Mouse (Mus musculus): ENCODE data around the gene Slfn4. TPM values are rescaled to one million over a fixed set of nuclear protein-coding genes. Genes with fewer than 3 reads are reported as not detected.
"Not testable (repeated sequence)": the region's sequence is repeated elsewhere in the genome, so short reads cannot be mapped to it uniquely, and the experiment has no call there.

Gene Slfn4
- total RNA-seq (2021): 0.22 and 0.30 TPM in 2 replicates
- long read RNA-seq, experiment 1: 0 reads
- long read RNA-seq, experiment 2: 0 reads

DNA sequence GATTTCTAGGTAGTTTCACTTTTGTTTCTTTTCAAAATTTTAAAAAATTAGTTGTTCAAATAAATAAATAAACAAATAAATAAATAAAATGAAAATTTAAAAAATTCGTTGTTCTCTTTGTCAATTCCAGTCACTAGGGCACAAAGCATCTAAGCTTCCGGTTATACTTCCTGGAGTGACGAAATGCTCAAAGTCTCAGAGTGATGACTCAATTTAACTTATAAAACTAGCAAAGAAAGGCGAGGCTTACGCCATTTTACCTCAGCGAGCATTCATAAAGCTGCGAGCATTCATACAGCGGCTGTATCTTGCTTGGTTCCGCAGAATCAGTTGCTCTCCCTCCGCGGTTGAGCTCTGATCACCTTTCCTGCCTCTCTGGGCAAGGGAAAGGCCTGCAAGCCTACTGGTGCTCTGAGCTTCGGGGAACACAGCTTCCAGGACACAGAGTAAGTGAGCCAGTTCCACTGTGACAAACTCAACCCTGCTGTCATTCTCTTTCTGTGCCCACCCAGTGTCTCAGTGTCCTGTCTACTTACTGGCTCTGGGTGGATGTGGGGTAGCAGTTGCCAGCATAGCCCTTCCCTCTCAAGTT is at the start of gene Slfn4:
TSS of gene Slfn4 (plus strand) at position 239 of the 592 bp plus-strand sequence.
- no peak for DNase-seq

DNA sequence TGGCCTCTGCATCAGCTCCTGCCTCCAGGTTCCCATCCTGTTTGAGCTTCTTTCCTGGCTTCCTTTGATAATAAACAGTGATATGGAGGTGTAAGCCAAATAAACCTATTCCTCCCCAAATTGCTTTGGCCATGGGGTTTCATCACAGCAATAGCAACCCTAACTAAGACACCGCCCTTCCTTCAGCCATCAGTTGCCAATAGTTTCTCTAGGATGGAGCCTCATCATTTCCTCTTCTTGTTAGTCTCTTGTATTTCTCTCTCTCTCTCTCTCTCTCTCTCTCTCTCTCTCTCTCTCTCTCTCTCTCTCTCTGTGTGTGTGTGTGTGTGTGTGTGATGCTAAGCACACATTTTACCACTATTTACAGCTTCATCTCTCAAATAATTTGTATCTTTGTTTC is 49.4 kb upstream of the Slfn4 start:
- not testable (repeated sequence) for DNase-seq

GRCm38 (mm10) chr11:83137253-83137652 is 37.7 kb upstream of the Slfn4 start:
- not testable (repeated sequence) for DNase-seq

DNA sequence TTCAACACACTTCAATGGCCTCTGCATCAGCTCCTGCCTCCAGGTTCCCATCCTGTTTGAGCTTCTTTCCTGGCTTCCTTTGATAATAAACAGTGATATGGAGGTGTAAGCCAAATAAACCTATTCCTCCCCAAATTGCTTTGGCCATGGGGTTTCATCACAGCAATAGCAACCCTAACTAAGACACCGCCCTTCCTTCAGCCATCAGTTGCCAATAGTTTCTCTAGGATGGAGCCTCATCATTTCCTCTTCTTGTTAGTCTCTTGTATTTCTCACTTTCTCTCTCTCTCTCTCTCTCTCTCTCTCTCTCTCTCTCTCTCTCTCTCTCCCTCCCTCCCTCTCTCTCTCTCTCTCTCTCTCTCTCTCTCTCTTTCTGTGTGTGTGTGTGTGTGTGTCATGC is 26.0 kb upstream of the Slfn4 start:
- not testable (repeated sequence) for DNase-seq

DNA sequence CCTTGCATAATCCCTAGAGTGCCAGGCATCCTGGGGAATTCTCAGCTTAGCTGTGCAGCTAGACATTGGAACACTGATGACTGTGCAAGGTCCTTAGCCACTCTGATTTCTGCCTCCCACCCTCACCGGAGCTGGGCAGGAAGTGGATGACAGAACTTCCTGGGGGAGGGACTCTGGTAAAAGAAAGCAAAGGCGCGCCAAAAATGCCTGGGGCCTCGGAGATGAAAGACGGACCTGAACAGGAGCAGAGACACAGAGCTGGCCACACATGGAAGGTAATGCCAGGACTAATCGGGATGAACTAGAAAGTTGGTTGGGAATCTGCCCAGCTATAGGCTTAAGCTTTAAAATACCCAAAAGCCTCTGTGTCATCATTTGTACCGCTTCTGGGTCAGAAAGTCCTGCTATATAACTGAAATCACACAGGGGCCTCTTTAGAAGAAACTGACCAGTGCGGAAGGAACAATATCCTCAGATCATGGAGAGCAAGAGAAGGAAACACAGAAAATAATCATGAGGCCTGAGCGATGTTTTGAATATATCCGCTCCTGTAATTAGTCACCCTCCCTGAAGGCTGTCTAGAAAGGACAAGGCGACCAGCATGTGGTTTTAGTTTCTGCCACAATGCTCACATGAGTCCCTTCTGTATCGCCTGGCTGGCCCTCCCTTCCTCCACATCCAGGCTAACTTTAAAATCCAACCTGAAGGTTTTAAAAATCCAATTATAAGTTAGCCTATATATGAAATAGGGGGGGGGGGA is 16.3 kb downstream of the Slfn4 start, which contains the start of gene Slfn3:
TSS of gene Slfn3 (plus strand) at position 197 of the 760 bp plus-strand sequence.
- peak; percentile 50 for DNase-seq

GRCm38 (mm10) chr11:83192001-83192400 is 17.0 kb downstream of the Slfn4 start:
- peak; percentile 7 for DNase-seq

DNA sequence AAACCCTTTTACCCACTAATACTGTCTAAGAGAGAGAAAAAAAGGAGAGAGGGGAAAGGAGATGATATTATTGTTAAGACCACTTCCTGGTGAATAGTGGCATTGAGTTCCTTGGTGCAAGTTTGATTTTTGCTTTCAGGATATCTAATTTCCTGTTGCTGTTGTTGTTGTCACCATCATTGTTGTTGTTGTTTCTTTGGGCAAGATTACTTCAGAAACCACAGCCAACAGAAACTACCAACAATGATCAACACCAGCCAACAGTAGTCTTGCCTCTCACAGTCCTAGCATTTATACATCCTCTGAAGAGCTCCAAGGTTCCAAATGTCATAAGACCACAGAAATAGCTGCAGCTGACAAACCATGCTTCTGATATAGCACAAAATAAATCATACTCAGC is 30.0 kb downstream of the Slfn4 start:
- no peak for DNase-seq

DNA sequence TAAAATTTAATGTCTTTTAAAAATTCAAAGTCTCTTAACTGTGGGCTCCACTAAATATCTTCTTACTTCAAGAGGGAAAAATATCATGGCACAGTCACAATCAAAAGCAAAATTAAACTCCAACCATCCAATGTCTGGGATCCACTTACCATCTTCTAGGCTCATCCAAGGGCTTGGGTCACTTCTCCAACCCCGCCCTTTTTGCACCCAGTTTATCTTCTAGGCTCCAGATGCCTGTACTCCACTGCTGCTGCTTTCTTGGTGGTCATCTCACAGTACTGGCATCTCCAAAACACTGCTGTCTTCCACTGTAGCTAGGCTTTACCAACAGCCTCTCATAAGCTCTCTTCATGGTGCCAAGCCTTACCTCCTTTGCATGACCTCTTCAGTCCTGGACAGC is 41.1 kb downstream of the Slfn4 start:
- no peak for DNase-seq

GRCm38 (mm10) chr11:83221328-83221877 is 46.4 kb downstream of the Slfn4 start:
- no peak for DNase-seq

GRCm38 (mm10) chr11:83223367-83223766 is 48.4 kb downstream of the Slfn4 start:
- peak; percentile 14 for DNase-seq

- DNase-seq: not testable (repeated sequence)
Observed at GRCm38 (mm10) chr11:83223793-83224192, 48.8 kb downstream of the Slfn4 start.

GRCm38 (mm10) chr11:83224217-83224616 is 49.2 kb downstream of the Slfn4 start:
- DNase-seq: no peak

DNA sequence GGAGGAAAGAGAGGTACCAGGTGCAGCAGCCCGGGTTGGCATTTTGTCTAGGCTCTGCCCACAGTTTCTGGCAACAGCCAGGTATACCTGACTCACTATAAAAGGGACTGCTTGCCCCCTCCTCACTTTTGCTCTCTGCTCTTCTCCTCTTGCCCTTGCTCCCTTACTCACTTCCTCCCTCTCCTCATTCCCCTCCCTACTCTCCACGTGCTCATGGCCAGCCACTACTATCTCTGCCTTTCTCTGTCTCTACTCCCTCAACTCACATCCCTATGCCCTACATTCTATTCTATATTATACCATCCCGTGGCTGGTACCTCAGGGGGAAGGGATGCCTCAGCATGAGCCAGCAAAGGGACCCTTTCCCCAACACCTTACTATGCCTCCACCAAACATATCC is 49.8 kb downstream of the Slfn4 start:
- DNase-seq: no peak

DNA sequence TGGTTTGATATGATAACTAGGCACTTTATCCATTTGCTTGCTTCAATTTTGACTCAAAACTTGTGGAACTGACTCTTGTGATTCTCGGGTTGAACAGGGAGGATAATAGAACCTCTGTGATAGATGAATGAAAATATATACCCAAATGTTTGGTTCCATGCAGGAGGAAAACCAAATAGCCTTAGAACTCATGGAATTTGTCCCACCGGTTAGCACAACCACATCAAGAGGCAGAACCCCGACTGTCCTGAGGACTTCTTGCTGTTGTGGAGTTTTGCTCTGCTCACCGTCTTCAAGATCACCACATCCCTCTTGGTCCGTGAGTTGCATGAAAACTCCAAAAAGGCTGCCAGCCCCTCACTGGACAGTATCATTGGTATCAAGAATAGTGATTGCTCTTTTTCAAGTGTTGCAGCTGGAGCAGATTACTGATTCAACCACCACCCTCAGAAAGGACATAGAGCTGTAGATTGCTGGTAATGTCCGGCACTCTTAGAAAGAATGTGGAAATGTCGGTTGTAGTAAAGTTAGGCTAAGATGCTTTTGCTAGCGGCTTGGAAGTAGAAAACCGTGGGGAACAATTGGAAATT is 50.5 kb downstream of the Slfn4 start:
- no peak for DNase-seq

- DNase-seq: no peak
Observed at GRCm38 (mm10) chr11:83227926-83228723, 53.1 kb downstream of the Slfn4 start.

DNA sequence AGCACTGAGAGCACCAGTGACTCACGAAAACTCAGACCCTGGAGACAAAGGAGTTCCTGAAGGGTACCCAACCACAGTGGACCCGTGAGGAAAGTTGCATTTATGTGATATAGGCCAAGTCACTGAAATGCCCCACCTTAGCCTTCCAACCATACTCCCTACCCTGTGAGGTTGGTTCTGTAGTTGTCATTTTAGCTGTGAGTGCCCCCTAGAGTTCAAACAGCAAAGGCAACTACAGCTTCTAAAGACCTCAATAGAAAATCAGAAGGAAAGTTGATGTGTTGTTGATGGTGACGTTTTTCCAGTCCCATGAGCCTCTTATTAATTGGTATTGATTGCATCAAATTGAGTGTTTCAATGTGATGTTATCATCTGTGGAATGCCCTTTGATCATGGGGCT is 56.0 kb downstream of the Slfn4 start:
- DNase-seq: peak; percentile 11

DNA sequence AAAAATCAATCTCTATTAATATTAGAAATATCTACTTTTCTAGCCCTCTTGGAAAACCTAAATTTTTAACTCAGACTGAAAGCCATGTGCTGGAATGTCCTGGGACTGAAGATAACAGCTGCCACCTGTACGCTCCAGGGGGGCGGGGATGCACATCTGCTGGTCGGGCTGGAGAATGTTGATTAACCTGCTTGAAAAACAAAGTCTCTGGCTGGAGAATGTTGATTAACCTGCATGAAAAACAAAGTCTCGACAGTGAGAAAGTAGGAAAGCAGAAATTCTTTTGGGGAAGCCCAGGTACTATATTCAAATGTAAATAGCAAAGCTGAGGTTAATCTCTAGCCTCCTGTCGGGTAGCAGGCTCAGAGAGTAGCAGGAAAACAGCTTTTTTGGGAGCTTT is 58.6 kb downstream of the Slfn4 start:
- not testable (repeated sequence) for DNase-seq

DNA sequence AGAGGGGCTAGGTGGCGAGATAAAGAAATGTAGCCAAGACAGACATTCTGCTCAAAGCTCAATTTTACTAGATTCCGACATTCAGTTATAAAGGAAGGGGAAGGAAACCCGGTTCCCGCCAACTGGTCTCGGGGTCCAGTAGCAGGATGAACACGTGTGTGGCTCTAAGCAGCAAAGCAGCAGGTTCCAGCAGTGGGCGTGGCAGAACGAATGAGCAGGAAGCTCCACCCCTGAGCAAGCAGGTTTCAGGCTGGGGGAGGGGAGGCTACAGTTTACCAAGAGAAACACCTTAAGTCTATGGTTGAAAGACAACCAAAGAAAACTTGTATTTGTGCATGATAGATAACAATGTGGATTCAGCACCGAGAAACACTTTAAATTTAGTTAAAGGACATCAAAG is 62.4 kb downstream of the Slfn4 start:
- not testable (repeated sequence) for DNase-seq

DNA sequence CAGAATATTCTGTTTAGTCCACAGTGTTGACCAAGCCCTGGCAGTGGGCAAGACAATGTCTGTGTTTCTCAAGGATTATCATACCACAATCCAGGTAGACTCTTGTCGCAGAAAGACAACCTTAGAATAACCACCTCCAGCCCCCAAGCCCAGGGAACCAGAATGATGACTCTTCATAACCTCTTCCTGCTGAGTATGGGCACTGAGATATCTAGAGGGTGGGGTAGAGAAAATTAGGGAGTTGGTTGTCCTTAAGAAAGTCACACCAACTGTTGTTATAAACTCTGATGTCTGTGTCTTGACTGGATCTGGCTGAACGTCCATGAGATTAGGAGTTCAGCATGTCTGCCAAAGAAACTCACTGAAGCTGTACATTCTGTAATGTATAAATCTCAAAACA is 63.4 kb downstream of the Slfn4 start:
- DNase-seq: no peak

GRCm38 (mm10) chr11:83239811-83240210 is 64.8 kb downstream of the Slfn4 start:
- no peak for DNase-seq
